Comparison of ENCODE assay signal across 11 mouse cellular contexts in genomic region chr3:87913891-87914290, GRCm38 (mm10).
"Had no signal": no experiment of that assay in that cellular context is flagged by ENCODE, and none has a peak within 500 bp of the region (broad histone marks: within the 10 kb centered on the region; RNA-seq: fewer than 3 reads in every experiment).

No protein-coding gene starts in this region.

- H3K27ac ChIP-seq: limb, embryonic 13.5 days; midbrain, embryonic 13.5 days; neural tube, embryonic 15.5 days; stomach, postnatal 0 days had no signal

- H3K27me3 ChIP-seq: limb, embryonic 13.5 days; midbrain, embryonic 13.5 days; neural tube, embryonic 15.5 days had no signal

- H3K4me2 ChIP-seq: limb, embryonic 13.5 days; midbrain, embryonic 13.5 days; neural tube, embryonic 15.5 days had no signal

- ATAC-seq: midbrain, embryonic 13.5 days had no signal

- H3K9me3 ChIP-seq: limb, embryonic 13.5 days; midbrain, embryonic 13.5 days; neural tube, embryonic 15.5 days had no signal

- H3K4me3 ChIP-seq: limb, embryonic 13.5 days; midbrain, embryonic 13.5 days; myocyte; neural tube, embryonic 15.5 days had no signal

- DNase-seq: kidney, adult 8-10 months; kidney, postnatal 25 days; lung, adult 18-20 months; right cerebral cortex, adult 18-20 months; right cerebral cortex, postnatal 25 days; thymus, postnatal 4 days had no signal

- H3K9ac ChIP-seq: limb, embryonic 13.5 days; midbrain, embryonic 13.5 days; neural tube, embryonic 15.5 days had no signal
